Mouse (Mus musculus) liver, adult 10 weeks (tissue): Measurements from ENCODE around the gene Cltb. TPM values are rescaled to one million over a fixed set of nuclear protein-coding genes. Genes with fewer than 3 reads are reported as not detected.

Experiments
- polyA plus RNA-seq: library from polyadenylated mRNA; stranded (reverse); fragments of 350-450 nt; fragmentation: Illumina TruSeq; extraction: RNeasy Lipid Tissue Mini Kit (QIAGEN cat#74804); gene quantifications from one replicate; pipeline ENCODE4 v1.2.3, GENCODE M21; 2014; ENCODE audit warnings: low read depth, low replicate concordance

Gene Cltb
- polyA plus RNA-seq: 8.8 TPM

GRCm38 (mm10) chr13:54610972-54611754, at the start of gene Cltb:
Cltb (minus strand) TSS chr13:54611344.

GRCm38 (mm10) chr13:54621155-54621932, 10.2 kb upstream of the Cltb start, which contains the start of gene Faf2:
Faf2 (plus strand) TSS chr13:54621784.

GRCm38 (mm10) chr13:54589996-54590951, 20.9 kb downstream of the Cltb start, which contains the start of the genes Nop16 and Higd2a:
Nop16 (minus strand) TSS chr13:54590090.
Higd2a (plus strand) TSS chr13:54590207.

GRCm38 (mm10) chr13:54574854-54575481, 36.2 kb downstream of the Cltb start, which contains the start of gene Arl10:
Arl10 (plus strand) TSS chr13:54575015.

DNA sequence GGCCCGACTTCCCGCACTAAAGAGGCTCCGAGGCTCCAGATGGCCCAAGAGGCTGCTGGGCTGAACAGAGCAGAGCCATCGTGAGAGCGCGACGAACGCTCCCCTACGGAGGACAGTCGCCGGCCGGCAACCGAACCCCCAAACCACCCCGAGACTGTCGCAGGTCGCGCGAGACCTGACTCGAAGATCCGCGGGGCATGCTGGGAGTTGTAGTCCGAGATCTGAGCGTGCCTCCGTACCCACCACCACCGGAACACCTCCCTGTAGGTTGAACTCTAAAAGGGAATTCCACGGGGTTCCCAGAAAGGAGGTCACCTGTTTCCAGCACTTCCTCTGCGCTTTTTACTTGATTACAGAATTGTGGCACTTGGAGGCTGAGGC, 46.0 kb downstream of the Cltb start, which contains the start of gene 4833439L19Rik:
4833439L19Rik (minus strand) TSS at position 235 of the 381 bp plus-strand sequence.

Other genes starting within 250 kb of the Cltb start
- gene Cplx2, start 240.0 kb downstream of the Cltb start, polyA plus RNA-seq: 0.45 TPM
- 7.0 TPM for gene Thoc3, start 142.5 kb downstream of the Cltb start, polyA plus RNA-seq
- 7.5 TPM for gene Simc1, start 107.6 kb downstream of the Cltb start, polyA plus RNA-seq
- gene 4833439L19Rik, start 45.9 kb downstream of the Cltb start, polyA plus RNA-seq: 50.6 TPM
- gene Arl10, start 36.3 kb downstream of the Cltb start, polyA plus RNA-seq: 1.2 TPM
- gene Nop16, start 21.3 kb downstream of the Cltb start, polyA plus RNA-seq: 13.0 TPM
- gene Higd2a, start 21.1 kb downstream of the Cltb start, polyA plus RNA-seq: 29.7 TPM
- 35.5 TPM for gene Faf2, start 10.4 kb upstream of the Cltb start, polyA plus RNA-seq
- gene Rnf44, start 82.6 kb upstream of the Cltb start, polyA plus RNA-seq: 12.2 TPM
- not detected for gene Cdhr2, start 90.1 kb upstream of the Cltb start, polyA plus RNA-seq
- not detected for gene Gprin1, start 138.5 kb upstream of the Cltb start, polyA plus RNA-seq
- gene Sncb, start 155.3 kb upstream of the Cltb start, polyA plus RNA-seq: not detected
- gene Eif4e1b, start 172.7 kb upstream of the Cltb start, polyA plus RNA-seq: not detected
- gene Tspan17, start 178.0 kb upstream of the Cltb start, polyA plus RNA-seq: not detected